Mouse (Mus musculus) liver, embryonic 11.5 days (tissue): ENCODE measurements at regions not wholly inside any gene's neighbourhood (a gene's known extent, or its start where the extent isn't known, plus 50 kb on each side); places are given as distances from the start of the nearest gene placed in this dataset.

Experiments
- ATAC-seq: fragments of 200-750 bp; cut with Nextera tagmentation; replicated peaks from 2 replicates; pipeline ENCODE4 v1.8.0; 2017; ENCODE audit warnings: moderate number of reproducible peaks, mild to moderate bottlenecking, moderate TSS enrichment, moderate library complexity; ENCODE audit not compliant: low FRiP score
- DNase-seq: peaks from one replicate; pipeline ENCODE4 v3.0.0-alpha.2; 2017; ENCODE audit warnings: low spot score
- H3K27ac ChIP-seq: fragments of 300-500 bp; sonication (generic); 2 replicates; pipeline ENCODE4 v1.5.1; 2014; ENCODE audit warnings: mild to moderate bottlenecking, low read depth, low read length, control low read depth
- H3K27me3 ChIP-seq: fragments of 300-500 bp; sonication (generic); replicated peaks from 2 replicates; pipeline ENCODE4 v1.6.1; 2014; ENCODE audit warnings: low read length, mixed read lengths; ENCODE audit not compliant: control insufficient read depth, insufficient read depth
- H3K36me3 ChIP-seq: fragments of 300-500 bp; sonication (generic); 2 replicates; pipeline ENCODE4 v1.6.1; 2014; ENCODE audit warnings: mild to moderate bottlenecking, low read length, moderate library complexity, mixed read lengths; ENCODE audit not compliant: control insufficient read depth, insufficient read depth
- H3K4me1 ChIP-seq: fragments of 300-500 bp; sonication (generic); replicated peaks from 2 replicates; pipeline ENCODE4 v1.6.1; 2014; ENCODE audit warnings: low read length, mixed read lengths; ENCODE audit not compliant: control insufficient read depth, insufficient read depth
- H3K4me2 ChIP-seq: fragments of 300-500 bp; sonication (generic); 2 replicates; pipeline ENCODE4 v1.6.1; 2014; ENCODE audit warnings: mild to moderate bottlenecking, control low read depth, moderate library complexity
- H3K4me3 ChIP-seq: fragments of 300-500 bp; sonication (generic); 2 replicates; pipeline ENCODE4 v1.5.1; 2014; ENCODE audit warnings: low read depth, low read length, control low read depth
- H3K9ac ChIP-seq: fragments of 300-500 bp; sonication (generic); 2 replicates; pipeline ENCODE4 v1.6.1; 2014; ENCODE audit warnings: low read depth, low read length, control low read depth
- H3K9me3 ChIP-seq: fragments of 300-500 bp; sonication (generic); 2 replicates; pipeline ENCODE4 v1.6.1; 2016; ENCODE audit warnings: low read length, inconsistent platforms, mixed read lengths; ENCODE audit not compliant: control insufficient read depth
- WGBS: fragments of 180-500 bp; shearing (Covaris S2); extraction: QIAGEN DNeasy Blood & Tissue Kit; methylation state at CpG from one replicate; pipeline ENCODE4 v1.1.7; 2014; 5-methylcytosine and 5-hydroxymethylcytosine counted together

GRCm38 (mm10) chr5:107048607-107049006, 84.5 kb downstream of the Cdc7 start:
- Histone ChIP-seq H3K4me1 (0 out of 2 replicates have a peak, but pooled peaks cover 5% of the 10 kb centered on the region), H3K4me3 (no peak overlapping the region), H3K9me3 (no peaks in the 10 kb centered on the region), H3K27me3 (no peaks in the 10 kb centered on the region), H3K36me3 (no peaks in the 10 kb centered on the region), H3K27ac (no peak overlapping the region), H3K4me2 (no peak overlapping the region), H3K9ac (no peak overlapping the region)
- WGBS, result 43% methylated on average over 5 of the region's 5 CpGs
- no peak for DNase-seq
- ATAC-seq, result peak; percentile 18; the same call in 1 of the 2 replicates

- H3K4me2 ChIP-seq, result no peak overlapping the region
- ATAC-seq (no peak), DNase-seq (no peak)
- 71% methylated on average over 3 of the region's 3 CpGs for WGBS
- 0 out of 2 replicates have a peak, but pooled peaks cover 6% of the 10 kb centered on the region for H3K4me1 ChIP-seq
- H3K4me3 ChIP-seq, result no peak overlapping the region
- H3K36me3 ChIP-seq, result no peaks in the 10 kb centered on the region
- H3K9ac ChIP-seq, result no peak overlapping the region
- H3K27ac ChIP-seq, result no peak overlapping the region
- no peaks in the 10 kb centered on the region for H3K9me3 ChIP-seq
- H3K27me3 ChIP-seq, result no peaks in the 10 kb centered on the region
These were observed 86.0 kb downstream of the Cdc7 start for GRCm38 (mm10) chr5:107050076-107050475.

- no peak overlapping the region for H3K9ac ChIP-seq
- DNase-seq, result no peak
- no peaks in the 10 kb centered on the region for H3K9me3 ChIP-seq
- no peak overlapping the region for H3K27ac ChIP-seq
- peaks cover 6% of the 10 kb centered on the region; the same call in 1 of the 2 replicates for H3K4me1 ChIP-seq
- no peak for ATAC-seq
- H3K4me2 ChIP-seq, result no peak overlapping the region
- H3K4me3 ChIP-seq, result no peak overlapping the region
- H3K36me3 ChIP-seq, result no peaks in the 10 kb centered on the region
- WGBS, result 67% methylated on average over 10 of the region's 10 CpGs
- no peaks in the 10 kb centered on the region for H3K27me3 ChIP-seq
These were observed 87.7 kb downstream of the Cdc7 start for GRCm38 (mm10) chr5:107051868-107052267.

- peak overlapping the region; percentile 33 for H3K4me2 ChIP-seq
- peaks cover 6% of the 10 kb centered on the region; the same call in 1 of the 2 replicates for H3K4me1 ChIP-seq
- no peak overlapping the region for H3K9ac ChIP-seq
- no peak overlapping the region for H3K4me3 ChIP-seq
- no peaks in the 10 kb centered on the region for H3K9me3 ChIP-seq
- 0 out of 2 replicates have a peak, but pooled peaks have one; percentile 51 for ATAC-seq
- no peak overlapping the region; the same call in 1 of the 2 replicates for H3K27ac ChIP-seq
- 28% methylated on average over 6 of the region's 6 CpGs for WGBS
- no peaks in the 10 kb centered on the region for H3K27me3 ChIP-seq
- no peak for DNase-seq
- H3K36me3 ChIP-seq, result no peaks in the 10 kb centered on the region
These were observed 90.9 kb downstream of the Cdc7 start for GRCm38 (mm10) chr5:107054900-107055452.

GRCm38 (mm10) chr5:107055455-107055854, 91.3 kb downstream of the Cdc7 start:
- Histone ChIP-seq H3K4me1 (peaks cover 6% of the 10 kb centered on the region; the same call in 1 of the 2 replicates), H3K27me3 (no peaks in the 10 kb centered on the region), H3K4me2 (peak overlapping the region; percentile 33), H3K36me3 (no peaks in the 10 kb centered on the region), H3K9me3 (no peaks in the 10 kb centered on the region), H3K9ac (no peak overlapping the region), H3K4me3 (no peak overlapping the region), H3K27ac (peak overlapping the region; percentile 5; the same call in 1 of the 2 replicates)
- DNase-seq (no peak), ATAC-seq (peak; percentile 43)
- WGBS, result 55% methylated on average over 3 of the region's 3 CpGs
